Mouse (Mus musculus): ENCODE results near the gene Stra6l.

DNA sequence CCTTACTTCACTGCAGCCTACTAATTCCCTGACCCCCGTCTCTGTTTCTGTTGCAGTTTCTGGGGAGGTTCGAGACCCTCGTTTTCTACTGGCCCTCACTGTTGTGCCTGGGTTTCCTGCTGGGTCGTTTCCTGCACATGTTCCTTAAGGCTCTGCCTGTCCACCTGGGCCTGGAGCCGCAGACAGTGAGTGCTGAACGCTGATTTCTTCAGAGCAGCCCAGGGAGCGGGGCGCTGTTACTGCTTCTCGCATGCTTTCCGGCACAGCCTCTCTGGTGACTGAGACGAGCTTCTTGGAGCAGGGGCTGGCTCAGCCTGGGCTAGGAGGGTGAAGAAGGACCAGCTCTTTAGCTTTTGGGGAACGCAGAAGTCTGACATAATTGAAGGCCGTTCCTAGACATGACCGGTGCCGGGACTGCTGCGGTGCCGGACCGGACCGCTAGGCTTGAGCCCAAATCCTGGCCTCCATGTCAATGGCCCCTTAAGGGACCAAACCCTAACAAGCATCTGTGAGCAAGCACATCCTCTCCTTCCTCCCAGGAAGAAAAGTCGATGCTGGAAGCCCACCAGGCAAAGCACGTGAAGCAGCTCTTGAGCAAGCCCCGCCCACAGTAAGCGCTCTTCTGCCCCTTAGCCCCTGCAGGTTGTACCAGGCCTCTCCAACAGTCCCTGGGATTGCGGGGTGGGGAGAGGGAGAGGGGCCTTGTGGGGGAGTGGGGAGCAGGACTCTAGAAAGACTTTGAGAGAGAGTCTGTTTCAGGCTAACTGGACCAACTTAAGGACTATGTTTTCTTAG is 20.8 kb downstream of the Stra6l start:
- TF ChIP-seq CTCF (IDR thresholded peaks at IDR 0.05; ENCODE audit: insufficient read depth, low read depth, low read length) = no peak
- no peak for TF ChIP-seq POLR2A (IDR thresholded peaks at IDR 0.05; ENCODE audit: insufficient read depth, low read depth, low read length)
